Mouse (Mus musculus) embryonic fibroblast, embryonic 13.5 days (primary cell): ENCODE data around the gene Hpd. TPM values are rescaled to one million over a fixed set of nuclear protein-coding genes. Genes with fewer than 3 reads are reported as not detected.

Source experiments
- H3K27ac ChIP-seq: 2 replicates; pipeline ENCODE4 v1.5.1; 2012; ENCODE audit warnings: low read length, control low read depth, inconsistent platforms; ENCODE audit not compliant: insufficient read depth
- H3K4me1 ChIP-seq: 2 replicates; pipeline ENCODE4 v1.6.1; 2011; ENCODE audit warnings: low read length; ENCODE audit not compliant: control insufficient read depth, insufficient read depth
- H3K4me3 ChIP-seq: 2 replicates; pipeline ENCODE4 v1.5.1; 2011; ENCODE audit warnings: mild to moderate bottlenecking, control low read depth, low read length; ENCODE audit not compliant: insufficient read depth
- CTCF ChIP-seq: IDR thresholded peaks from 2 replicates; pipeline ENCODE4 v1.5.1; 2011; ENCODE audit warnings: mild to moderate bottlenecking, control low read depth, low read length, moderate library complexity, borderline replicate concordance; ENCODE audit not compliant: insufficient read depth
- POLR2A ChIP-seq: IDR thresholded peaks from 2 replicates; pipeline ENCODE4 v1.6.1; 2011; ENCODE audit warnings: low read depth, mild to moderate bottlenecking, control low read depth, low read length, moderate library complexity
- polyA plus RNA-seq: library from polyadenylated mRNA; stranded (reverse); fragments of >200 nt; gene quantifications from 2 replicates; pipeline ENCODE4 v1.2.4, GENCODE M21; 2011; ENCODE audit warnings: low read depth; ENCODE audit not compliant: missing spikeins, insufficient read length

The Hpd gene
- polyA plus RNA-seq, 1 experiment: not detected

DNA sequence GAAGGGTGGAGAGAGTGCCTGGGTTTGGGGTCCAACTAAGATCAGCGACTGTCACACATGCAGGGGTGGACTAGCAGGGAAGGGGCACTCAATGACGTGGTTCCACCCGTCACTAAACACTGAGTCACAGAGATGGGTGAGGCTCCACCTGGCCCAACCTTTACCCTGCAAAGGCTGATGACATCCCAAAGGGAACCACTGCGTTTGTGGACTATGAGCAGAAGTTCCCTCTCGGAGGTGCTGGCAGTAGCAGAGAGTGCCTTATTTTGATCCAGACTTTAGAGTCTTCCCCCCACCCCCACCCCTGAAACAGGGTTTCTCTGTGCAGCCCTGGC is 51.7 kb downstream of the Hpd start:
- Histone ChIP-seq H3K4me1 (peaks cover 11% of the 10 kb centered on the region), H3K27ac (no peak overlapping the region), H3K4me3 (no peak overlapping the region)
- TF ChIP-seq CTCF (no peak), POLR2A (no peak)

DNA sequence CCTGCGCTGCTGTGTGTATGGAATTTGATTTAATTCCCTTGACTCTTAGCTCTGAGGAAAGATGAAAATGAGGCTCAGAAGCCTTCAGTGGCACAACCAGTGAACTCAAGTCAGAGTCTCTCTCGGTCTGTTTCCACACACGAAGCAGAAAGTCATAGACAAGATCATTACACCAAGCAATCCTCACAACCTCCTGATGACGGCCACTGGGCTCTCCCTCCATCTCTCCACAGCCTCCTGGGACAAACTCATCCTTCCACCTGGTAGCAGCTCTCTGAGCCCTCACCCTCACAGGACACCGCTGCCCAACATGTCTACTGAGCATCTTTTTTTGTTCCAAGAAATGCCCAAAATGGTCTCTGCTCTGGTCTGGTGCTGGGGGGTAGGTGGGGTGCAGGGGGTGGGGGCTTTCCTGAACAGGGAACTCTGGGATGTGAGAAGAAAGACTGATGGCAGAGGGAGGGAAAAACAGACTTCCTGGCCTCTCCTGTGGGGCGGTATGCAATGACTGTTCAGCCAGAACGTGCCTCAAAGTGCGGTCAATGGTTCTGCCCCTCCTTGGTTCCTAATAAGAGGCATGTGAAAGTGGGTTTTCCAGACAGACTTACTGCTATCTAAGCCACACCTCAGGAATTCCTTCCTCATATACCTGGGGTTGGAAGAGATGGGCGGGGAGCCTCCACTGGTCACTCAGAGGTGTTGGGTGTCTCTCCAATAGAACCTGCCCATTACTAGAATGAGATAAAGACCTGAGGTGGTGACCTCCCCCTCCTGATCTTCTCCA is 52.3 kb downstream of the Hpd start:
- Histone ChIP-seq H3K27ac (no peak overlapping the region), H3K4me3 (no peak overlapping the region), H3K4me1 (peaks cover 11% of the 10 kb centered on the region)
- TF ChIP-seq POLR2A: no peak
- TF ChIP-seq CTCF: no peak

DNA sequence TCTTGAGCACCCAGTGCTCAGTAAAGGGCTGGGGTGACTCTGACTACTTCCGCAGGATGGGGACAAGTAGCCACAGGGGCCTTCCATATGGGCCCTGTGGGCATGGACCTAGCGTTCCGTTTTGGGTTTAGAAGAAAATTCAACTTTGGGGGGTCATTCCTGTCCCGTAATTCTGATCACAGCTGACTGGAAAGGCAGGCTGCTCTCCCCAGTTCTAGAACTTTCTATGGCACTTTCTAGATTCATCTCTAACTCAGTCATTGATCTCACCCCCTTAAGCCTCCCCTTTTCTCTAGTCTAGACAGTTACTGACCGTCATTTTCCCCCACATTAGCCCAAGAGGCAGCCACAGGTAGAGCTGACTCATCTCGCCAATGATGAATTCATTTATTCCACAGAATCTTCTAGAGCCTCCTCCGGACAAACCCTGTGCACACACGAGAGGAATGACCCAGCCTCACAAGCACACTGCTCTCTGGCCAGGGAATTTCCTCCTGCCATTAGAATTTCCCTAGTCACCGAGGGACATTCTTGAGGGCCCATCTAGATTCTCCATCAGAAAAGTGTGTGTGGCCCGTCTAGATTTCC is 53.3 kb downstream of the Hpd start:
- peaks cover 7% of the 10 kb centered on the region for H3K4me1 ChIP-seq
- no peak overlapping the region for H3K4me3 ChIP-seq
- no peak overlapping the region for H3K27ac ChIP-seq
- TF ChIP-seq CTCF (no peak), POLR2A (no peak)

DNA sequence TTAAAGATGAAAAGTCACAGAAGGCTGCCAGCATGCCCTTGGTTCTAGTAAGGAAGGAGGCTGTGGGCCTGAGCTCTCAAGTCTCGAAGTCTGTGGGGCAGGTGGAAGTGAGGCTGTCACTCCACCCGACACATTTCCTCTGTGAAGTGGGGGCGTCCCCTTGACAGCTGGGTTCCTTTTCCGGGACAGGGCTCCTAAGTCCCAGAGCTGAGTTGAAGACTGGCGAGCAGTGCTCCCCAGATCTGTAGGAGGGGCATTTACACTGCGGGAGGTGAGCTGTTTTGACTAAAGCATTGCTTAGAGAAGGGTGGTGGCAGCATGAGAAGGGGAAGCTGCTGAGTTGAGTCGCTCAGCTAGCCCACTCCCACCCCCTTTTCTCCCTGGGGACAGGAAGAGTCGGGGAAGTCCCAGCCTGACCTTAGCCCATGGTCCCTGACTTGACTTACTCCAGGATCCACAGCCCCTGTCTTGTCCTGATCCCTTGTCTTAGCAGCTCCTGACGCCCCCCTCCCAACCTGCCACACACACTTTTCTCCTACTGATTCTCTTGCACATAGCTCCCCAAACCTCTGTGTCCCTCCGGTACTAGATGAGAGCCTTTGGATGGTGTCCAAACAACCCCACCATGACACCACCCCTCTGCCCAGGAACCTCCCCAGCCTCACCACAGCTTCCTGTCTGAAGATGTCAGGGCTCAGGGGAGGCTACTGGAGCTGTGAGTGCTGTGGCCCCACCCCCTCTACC is 53.9 kb downstream of the Hpd start:
- H3K4me1 ChIP-seq: peaks cover 5% of the 10 kb centered on the region
- TF ChIP-seq POLR2A (no peak), CTCF (no peak)
- H3K4me3 ChIP-seq: no peak overlapping the region
- H3K27ac ChIP-seq: no peak overlapping the region

DNA sequence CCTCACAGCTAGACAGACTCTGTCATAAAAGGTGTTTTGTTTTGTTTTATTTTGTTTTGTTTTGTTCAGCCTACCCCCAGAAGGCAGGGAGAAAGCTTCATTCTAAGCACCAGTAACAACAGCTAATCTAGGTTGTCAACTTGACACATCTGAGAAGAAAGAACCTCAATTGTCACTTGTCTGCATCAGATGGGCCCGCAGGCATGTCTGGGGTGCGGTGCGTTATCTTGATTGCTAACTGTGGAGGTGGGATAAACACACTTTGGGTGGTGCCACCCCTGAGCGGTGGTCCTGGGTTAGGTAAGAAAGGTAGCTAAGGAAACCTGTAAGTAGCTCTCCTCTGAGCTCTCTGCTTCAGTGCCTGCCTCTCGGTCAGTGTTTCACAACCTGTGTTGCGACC is 55.5 kb downstream of the Hpd start:
- Histone ChIP-seq H3K4me3 (no peak overlapping the region), H3K27ac (no peak overlapping the region), H3K4me1 (no peaks in the 10 kb centered on the region)
- TF ChIP-seq CTCF: no peak
- TF ChIP-seq POLR2A: no peak

DNA sequence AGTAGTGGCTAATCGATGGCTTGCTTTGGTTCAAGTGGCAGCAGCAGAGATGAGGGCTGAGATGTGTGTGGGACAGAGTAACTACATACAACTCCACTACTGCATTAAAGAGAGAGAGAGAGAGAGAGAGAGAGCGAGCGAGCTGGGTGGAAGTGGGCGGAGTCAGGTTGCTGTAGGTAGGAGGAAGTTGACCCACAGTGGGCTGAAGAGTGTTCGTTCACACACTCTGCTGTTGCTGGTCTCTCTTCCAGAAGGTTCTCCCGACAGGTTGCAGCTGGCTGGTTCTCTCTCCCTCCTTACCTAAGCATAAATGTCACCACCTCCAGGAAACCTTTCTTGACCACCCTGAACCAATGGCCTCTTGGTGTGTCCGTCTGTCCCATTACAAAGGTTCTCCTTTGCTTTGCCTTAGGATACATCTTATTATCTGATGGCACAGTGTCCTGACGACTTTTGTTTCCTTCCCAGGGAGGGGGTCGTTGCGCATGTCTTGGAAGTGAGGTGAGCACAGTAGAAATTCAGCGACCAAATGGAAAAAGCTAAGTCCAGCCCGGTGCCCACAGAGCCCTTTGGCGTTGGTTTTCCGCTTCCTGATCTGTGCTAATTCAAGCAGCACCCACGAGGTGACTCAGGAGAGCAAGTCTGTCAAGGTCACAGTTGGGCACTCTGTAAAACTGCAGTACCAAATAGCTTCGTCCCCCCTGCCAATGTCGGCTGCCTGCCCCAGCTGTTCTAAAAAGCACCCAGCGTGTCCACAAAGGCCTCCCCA is 56.7 kb downstream of the Hpd start:
- Histone ChIP-seq H3K4me3 (no peak overlapping the region), H3K27ac (no peak overlapping the region), H3K4me1 (no peaks in the 10 kb centered on the region)
- TF ChIP-seq POLR2A (no peak), CTCF (no peak)

DNA sequence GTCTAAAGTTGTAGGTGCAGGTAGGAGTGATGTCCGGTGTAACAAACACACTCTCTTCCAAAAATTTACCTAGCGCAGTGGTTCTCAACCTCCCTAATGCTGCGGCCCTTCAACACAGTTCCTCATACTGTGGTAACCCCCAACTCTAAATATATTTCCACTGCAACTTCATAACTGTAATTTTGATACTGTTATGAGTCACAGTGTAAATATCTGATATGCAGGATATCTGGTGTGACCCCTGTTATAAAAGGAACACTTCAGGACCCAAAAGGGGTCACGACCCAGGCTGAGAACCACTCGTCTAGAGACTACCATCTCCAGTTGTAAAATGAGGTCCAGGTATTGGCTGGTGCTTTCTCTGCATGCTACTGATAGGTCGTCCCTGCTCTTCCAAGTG is 57.4 kb downstream of the Hpd start:
- H3K27ac ChIP-seq: no peak overlapping the region
- H3K4me1 ChIP-seq: no peaks in the 10 kb centered on the region
- TF ChIP-seq CTCF (no peak), POLR2A (no peak)
- H3K4me3 ChIP-seq: no peak overlapping the region

DNA sequence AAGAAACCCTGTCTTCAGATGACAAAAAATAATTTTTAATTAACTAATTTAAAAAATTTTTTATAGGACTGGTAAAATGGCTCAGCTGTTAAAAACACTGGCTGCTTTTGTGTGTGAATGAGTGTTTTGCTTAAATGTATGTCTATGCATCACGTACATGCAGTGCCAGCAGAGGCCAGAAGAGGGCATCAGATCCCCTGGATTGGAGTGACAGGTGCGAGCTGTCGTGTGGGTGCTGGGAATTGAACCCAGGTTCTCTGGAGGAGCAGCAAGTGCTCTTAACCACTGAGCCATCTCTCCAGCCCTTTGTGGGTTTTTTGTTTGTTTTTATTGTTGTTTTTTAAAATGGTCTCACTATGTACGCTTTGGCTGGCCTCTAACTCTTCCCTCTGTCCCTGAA is 60.3 kb downstream of the Hpd start:
- TF ChIP-seq CTCF (peak; percentile 44; the same call in 1 of the 2 replicates), POLR2A (no peak)
- no peaks in the 10 kb centered on the region for H3K4me1 ChIP-seq

More for the DNA sequence above, 60.3 kb downstream of the Hpd start:
- H3K4me3 ChIP-seq: no peak overlapping the region
- no peak overlapping the region for H3K27ac ChIP-seq

Other genes with a start within 250 kb of the Hpd start
- 18.0 and 22.4 TPM in 2 replicates for gene Kdm2b, start 192.9 kb downstream of the Hpd start, polyA plus RNA-seq
- gene Orai1, start 167.7 kb downstream of the Hpd start, polyA plus RNA-seq: 9.3 and 10.6 TPM in 2 replicates
- gene Morn3, start 135.7 kb downstream of the Hpd start, polyA plus RNA-seq: not detected in 2 replicates
- 5.5 and 9.1 TPM in 2 replicates for gene Tmem120b, start 114.3 kb downstream of the Hpd start, polyA plus RNA-seq
- gene Rhof, start 50.0 kb downstream of the Hpd start, polyA plus RNA-seq: 2.3 and 2.4 TPM in 2 replicates
- 12.4 and 15.1 TPM in 2 replicates for gene Setd1b, start 40.5 kb downstream of the Hpd start, polyA plus RNA-seq
- 23.0 and 28.4 TPM in 2 replicates for gene Psmd9, start 13.3 kb downstream of the Hpd start, polyA plus RNA-seq
- 0.15 and 0.77 TPM in 2 replicates for gene Wdr66, start 69.4 kb upstream of the Hpd start, polyA plus RNA-seq
- 9.9 and 11.2 TPM in 2 replicates for gene Bcl7a, start 161.1 kb upstream of the Hpd start, polyA plus RNA-seq
- gene Mlxip, start 212.1 kb upstream of the Hpd start, polyA plus RNA-seq: 22.4 and 24.1 TPM in 2 replicates